Mouse (Mus musculus): ENCODE measurements around the gene Pgf. TPM values are rescaled to one million over a fixed set of nuclear protein-coding genes. Genes with fewer than 3 reads are reported as not detected.

Gene Pgf
- total RNA-seq (2021) (1 to 10 TPM in 1 of 2 experiments, under 1 TPM in 1; 0.37 to 2.8 TPM), polyA plus RNA-seq (2012; rRNA removed) (0.63 and 1.6 TPM in 2 replicates)
- long read RNA-seq, partial matches to known transcripts: 0 of 3 reads
- long read RNA-seq, other reads (novel, unspliced or antisense): 0 of 3 reads

- DNase-seq: no peak
Observed at GRCm38 (mm10) chr12:85177740-85178239, at the start of gene Pgf. Gene Pgf (minus strand): TSS chr12:85177790.

GRCm38 (mm10) chr12:85227227-85227626 lies 49.6 kb upstream of the Pgf start:
- DNase-seq: no peak

GRCm38 (mm10) chr12:85219905-85220290 lies 42.3 kb upstream of the Pgf start:
- DNase-seq: peak; percentile 24

- DNase-seq: peak; percentile 99
Observed at GRCm38 (mm10) chr12:85219236-85219904, 41.8 kb upstream of the Pgf start, which contains the start of gene Eif2b2. Gene Eif2b2 (plus strand): TSS chr12:85219481.

GRCm38 (mm10) chr12:85217733-85218310 lies 40.2 kb upstream of the Pgf start:
- no peak for DNase-seq

- no peak for DNase-seq
Observed at GRCm38 (mm10) chr12:85215031-85215430, 37.4 kb upstream of the Pgf start.

- no peak for DNase-seq
Observed at GRCm38 (mm10) chr12:85208687-85209199, 31.2 kb upstream of the Pgf start.

- no peak for DNase-seq
Observed at GRCm38 (mm10) chr12:85205425-85205824, 27.8 kb upstream of the Pgf start.

- no peak for DNase-seq
Observed at GRCm38 (mm10) chr12:85204105-85204504, 26.5 kb upstream of the Pgf start.

GRCm38 (mm10) chr12:85203699-85204098 lies 26.1 kb upstream of the Pgf start:
- no peak for DNase-seq

GRCm38 (mm10) chr12:85202191-85202590 lies 24.6 kb upstream of the Pgf start:
- DNase-seq: no peak

- no peak for DNase-seq
Observed at GRCm38 (mm10) chr12:85201830-85202147, 24.2 kb upstream of the Pgf start.

GRCm38 (mm10) chr12:85200929-85201829 lies 23.6 kb upstream of the Pgf start:
- no peak for DNase-seq

- DNase-seq: no peak
Observed at GRCm38 (mm10) chr12:85199954-85200353, 22.4 kb upstream of the Pgf start.

- no peak for DNase-seq
Observed at GRCm38 (mm10) chr12:85197936-85198335, 20.3 kb upstream of the Pgf start.

GRCm38 (mm10) chr12:85197371-85197770 lies 19.8 kb upstream of the Pgf start:
- DNase-seq: no peak

- no peak for DNase-seq
Observed at GRCm38 (mm10) chr12:85196191-85196590, 18.6 kb upstream of the Pgf start.

- no peak for DNase-seq
Observed at GRCm38 (mm10) chr12:85195086-85195485, 17.5 kb upstream of the Pgf start.

GRCm38 (mm10) chr12:85194623-85195018 lies 17.0 kb upstream of the Pgf start:
- peak; percentile 59 for DNase-seq

GRCm38 (mm10) chr12:85193923-85194622 lies 16.5 kb upstream of the Pgf start:
- DNase-seq: no peak

- DNase-seq: no peak
Observed at GRCm38 (mm10) chr12:85193146-85193545, 15.6 kb upstream of the Pgf start.

Measured in adrenal gland, adult 2 months (tissue).